Mouse (Mus musculus) ES-Bruce4 (cell line): Measurements from ENCODE around the gene Cd4.

ENCODE experiments used
- CTCF ChIP-seq: IDR thresholded peaks from one replicate; pipeline ENCODE4 v1.8.1; 2011; ENCODE audit warnings: low read depth, low read length
- EP300 ChIP-seq: IDR thresholded peaks from 2 replicates; pipeline ENCODE4 v1.6.1; 2011; ENCODE audit warnings: low read depth, low read length; ENCODE audit not compliant: insufficient read depth
- POLR2A ChIP-seq: IDR thresholded peaks from one replicate; pipeline ENCODE4 v1.8.1; 2011; ENCODE audit warnings: low read length; ENCODE audit not compliant: insufficient read depth

GRCm38 (mm10) chr6:124828868-124829798 is 58.9 kb downstream of the Cd4 start, which contains the start of the genes Usp5 and Cdca3:
- TF ChIP-seq CTCF = no peak
- peak; percentile 44 for TF ChIP-seq POLR2A
- TF ChIP-seq EP300 = no peak
